Mouse (Mus musculus) C2C12 (cell line): ENCODE results near the gene Car7.

Experiments
- CTCF ChIP-seq: IDR thresholded peaks from one replicate; pipeline ENCODE4 v1.5.1; 2011; ENCODE audit not compliant: control insufficient read depth, insufficient read depth, insufficient read length
- MYOD1 ChIP-seq: IDR thresholded peaks from one replicate; pipeline ENCODE4 v1.6.1; 2011; ENCODE audit warnings: low read depth; ENCODE audit not compliant: control insufficient read depth, insufficient read length

- TF ChIP-seq CTCF (no peak), MYOD1 (no peak)
Observed at GRCm38 (mm10) chr8:104517872-104518271, 16.6 kb upstream of the Car7 start.
